Mouse (Mus musculus): ENCODE results near the gene Gm6525. TPM values are rescaled to one million over a fixed set of nuclear protein-coding genes. Genes with fewer than 3 reads are reported as not detected.

Gm6525 gene
- polyA plus RNA-seq, 1 experiment = not detected

- H3K27ac ChIP-seq (ENCODE audit: insufficient read depth, low read length) = no peak overlapping the region
- TF ChIP-seq CTCF (IDR thresholded peaks at IDR 0.05; ENCODE audit: low read depth, low read length) (no peak), EP300 (IDR thresholded peaks at IDR 0.05; ENCODE audit: insufficient read depth, low read depth, low read length) (no peak), POLR2A (IDR thresholded peaks at IDR 0.05; ENCODE audit: insufficient read depth, low read length) (no peak)
- H3K4me1 ChIP-seq (ENCODE audit: control insufficient read depth, insufficient read depth, low read length) = no peaks in the 10 kb centered on the region
- H3K9me3 ChIP-seq (replicated peaks; ENCODE audit: control insufficient read depth, insufficient read depth, low read length, poor library complexity, severe bottlenecking) = no peaks in the 10 kb centered on the region
- H3K36me3 ChIP-seq (ENCODE audit: control insufficient read depth, insufficient read depth, low read length, poor library complexity, severe bottlenecking) = no peaks in the 10 kb centered on the region
- no peak overlapping the region for H3K4me3 ChIP-seq (ENCODE audit: low read depth, low read length)
- H3K27me3 ChIP-seq (ENCODE audit: control insufficient read depth, insufficient read depth, low read length, poor library complexity, severe bottlenecking) = no peaks in the 10 kb centered on the region
- no peak overlapping the region for H3K9ac ChIP-seq (ENCODE audit: low read depth, poor library complexity, severe bottlenecking)
Measured at GRCm38 (mm10) chr3:84130776-84131175, 43.1 kb upstream of the Gm6525 start.

- H3K4me3 ChIP-seq (ENCODE audit: low read depth, low read length) = no peak overlapping the region
- no peak overlapping the region for H3K27ac ChIP-seq (ENCODE audit: insufficient read depth, low read length)
- no peaks in the 10 kb centered on the region for H3K9me3 ChIP-seq (replicated peaks; ENCODE audit: control insufficient read depth, insufficient read depth, low read length, poor library complexity, severe bottlenecking)
- H3K9ac ChIP-seq (ENCODE audit: low read depth, poor library complexity, severe bottlenecking) = no peak overlapping the region
- H3K36me3 ChIP-seq (ENCODE audit: control insufficient read depth, insufficient read depth, low read length, poor library complexity, severe bottlenecking) = no peaks in the 10 kb centered on the region
- TF ChIP-seq POLR2A (IDR thresholded peaks at IDR 0.05; ENCODE audit: insufficient read depth, low read length) (no peak), EP300 (IDR thresholded peaks at IDR 0.05; ENCODE audit: insufficient read depth, low read depth, low read length) (no peak), CTCF (IDR thresholded peaks at IDR 0.05; ENCODE audit: low read depth, low read length) (no peak)
- no peaks in the 10 kb centered on the region for H3K27me3 ChIP-seq (ENCODE audit: control insufficient read depth, insufficient read depth, low read length, poor library complexity, severe bottlenecking)
- H3K4me1 ChIP-seq (ENCODE audit: control insufficient read depth, insufficient read depth, low read length) = no peaks in the 10 kb centered on the region
Measured at GRCm38 (mm10) chr3:84131369-84131768, 42.5 kb upstream of the Gm6525 start.

- Histone ChIP-seq H3K9ac (ENCODE audit: low read depth, poor library complexity, severe bottlenecking) (no peak overlapping the region), H3K4me3 (ENCODE audit: low read depth, low read length) (no peak overlapping the region), H3K9me3 (replicated peaks; ENCODE audit: control insufficient read depth, insufficient read depth, low read length, poor library complexity, severe bottlenecking) (no peaks in the 10 kb centered on the region), H3K27me3 (ENCODE audit: control insufficient read depth, insufficient read depth, low read length, poor library complexity, severe bottlenecking) (no peaks in the 10 kb centered on the region), H3K4me1 (ENCODE audit: control insufficient read depth, insufficient read depth, low read length) (no peaks in the 10 kb centered on the region), H3K36me3 (ENCODE audit: control insufficient read depth, insufficient read depth, low read length, poor library complexity, severe bottlenecking) (no peaks in the 10 kb centered on the region), H3K27ac (ENCODE audit: insufficient read depth, low read length) (no peak overlapping the region)
- TF ChIP-seq CTCF (IDR thresholded peaks at IDR 0.05; ENCODE audit: low read depth, low read length) = no peak
- TF ChIP-seq EP300 (IDR thresholded peaks at IDR 0.05; ENCODE audit: insufficient read depth, low read depth, low read length) = no peak
- TF ChIP-seq POLR2A (IDR thresholded peaks at IDR 0.05; ENCODE audit: insufficient read depth, low read length) = no peak
Measured at GRCm38 (mm10) chr3:84135387-84135786, 38.5 kb upstream of the Gm6525 start.

- H3K27ac ChIP-seq (ENCODE audit: insufficient read depth, low read length) = no peak overlapping the region
- H3K4me1 ChIP-seq (ENCODE audit: control insufficient read depth, insufficient read depth, low read length) = no peaks in the 10 kb centered on the region
Measured at GRCm38 (mm10) chr3:84135933-84136332, 38.0 kb upstream of the Gm6525 start.

GRCm38 (mm10) chr3:84136509-84136908, 37.4 kb upstream of the Gm6525 start:
- H3K36me3 ChIP-seq (ENCODE audit: control insufficient read depth, insufficient read depth, low read length, poor library complexity, severe bottlenecking) = no peaks in the 10 kb centered on the region
- H3K4me1 ChIP-seq (ENCODE audit: control insufficient read depth, insufficient read depth, low read length) = no peaks in the 10 kb centered on the region
- H3K9ac ChIP-seq (ENCODE audit: low read depth, poor library complexity, severe bottlenecking) = no peak overlapping the region
- H3K27ac ChIP-seq (ENCODE audit: insufficient read depth, low read length) = no peak overlapping the region
- H3K27me3 ChIP-seq (ENCODE audit: control insufficient read depth, insufficient read depth, low read length, poor library complexity, severe bottlenecking) = no peaks in the 10 kb centered on the region
- no peak overlapping the region for H3K4me3 ChIP-seq (ENCODE audit: low read depth, low read length)
- TF ChIP-seq POLR2A (IDR thresholded peaks at IDR 0.05; ENCODE audit: insufficient read depth, low read length) (no peak), CTCF (IDR thresholded peaks at IDR 0.05; ENCODE audit: low read depth, low read length) (no peak), EP300 (IDR thresholded peaks at IDR 0.05; ENCODE audit: insufficient read depth, low read depth, low read length) (no peak)
- H3K9me3 ChIP-seq (replicated peaks; ENCODE audit: control insufficient read depth, insufficient read depth, low read length, poor library complexity, severe bottlenecking) = no peaks in the 10 kb centered on the region

More at GRCm38 (mm10) chr3:84135933-84136332, 38.0 kb upstream of the Gm6525 start:
- TF ChIP-seq CTCF (IDR thresholded peaks at IDR 0.05; ENCODE audit: low read depth, low read length) (no peak), POLR2A (IDR thresholded peaks at IDR 0.05; ENCODE audit: insufficient read depth, low read length) (no peak), EP300 (IDR thresholded peaks at IDR 0.05; ENCODE audit: insufficient read depth, low read depth, low read length) (no peak)
- no peaks in the 10 kb centered on the region for H3K27me3 ChIP-seq (ENCODE audit: control insufficient read depth, insufficient read depth, low read length, poor library complexity, severe bottlenecking)
- no peaks in the 10 kb centered on the region for H3K36me3 ChIP-seq (ENCODE audit: control insufficient read depth, insufficient read depth, low read length, poor library complexity, severe bottlenecking)
- no peaks in the 10 kb centered on the region for H3K9me3 ChIP-seq (replicated peaks; ENCODE audit: control insufficient read depth, insufficient read depth, low read length, poor library complexity, severe bottlenecking)
- no peak overlapping the region for H3K9ac ChIP-seq (ENCODE audit: low read depth, poor library complexity, severe bottlenecking)
- no peak overlapping the region for H3K4me3 ChIP-seq (ENCODE audit: low read depth, low read length)

GRCm38 (mm10) chr3:84140947-84141346, 33.0 kb upstream of the Gm6525 start:
- Histone ChIP-seq H3K36me3 (ENCODE audit: control insufficient read depth, insufficient read depth, low read length, poor library complexity, severe bottlenecking) (no peaks in the 10 kb centered on the region), H3K9me3 (replicated peaks; ENCODE audit: control insufficient read depth, insufficient read depth, low read length, poor library complexity, severe bottlenecking) (no peaks in the 10 kb centered on the region), H3K9ac (ENCODE audit: low read depth, poor library complexity, severe bottlenecking) (no peak overlapping the region), H3K4me1 (ENCODE audit: control insufficient read depth, insufficient read depth, low read length) (no peaks in the 10 kb centered on the region), H3K27me3 (ENCODE audit: control insufficient read depth, insufficient read depth, low read length, poor library complexity, severe bottlenecking) (no peaks in the 10 kb centered on the region), H3K27ac (ENCODE audit: insufficient read depth, low read length) (no peak overlapping the region), H3K4me3 (ENCODE audit: low read depth, low read length) (no peak overlapping the region)
- no peak for TF ChIP-seq POLR2A (IDR thresholded peaks at IDR 0.05; ENCODE audit: insufficient read depth, low read length)
- no peak for TF ChIP-seq CTCF (IDR thresholded peaks at IDR 0.05; ENCODE audit: low read depth, low read length)
- TF ChIP-seq EP300 (IDR thresholded peaks at IDR 0.05; ENCODE audit: insufficient read depth, low read depth, low read length) = no peak

Data from ES-Bruce4 (cell line).